Mouse (Mus musculus) heart, postnatal 10 days (tissue): Measurements from ENCODE around the gene Ucp3. TPM values are rescaled to one million over a fixed set of nuclear protein-coding genes. Genes with fewer than 3 reads are reported as not detected.

Experiments used
- DNase-seq, 2 experiments: peaks; one replicate each; pipeline ENCODE4 v3.0.0; 2021
- intact Hi-C: fragments of 180-260 bp; cut with DNase I; formaldehyde crosslinking; loops from one replicate; pipeline ENCODE4 v1.15.1; 2025
- total RNA-seq, 2 experiments: library from RNA; stranded (reverse); gene quantifications; 2 replicates each; pipeline ENCODE4 v1.2.3; 2021

Ucp3 gene
- total RNA-seq, 2 experiments from 2014 or later: 62.7 to 107 TPM

DNA sequence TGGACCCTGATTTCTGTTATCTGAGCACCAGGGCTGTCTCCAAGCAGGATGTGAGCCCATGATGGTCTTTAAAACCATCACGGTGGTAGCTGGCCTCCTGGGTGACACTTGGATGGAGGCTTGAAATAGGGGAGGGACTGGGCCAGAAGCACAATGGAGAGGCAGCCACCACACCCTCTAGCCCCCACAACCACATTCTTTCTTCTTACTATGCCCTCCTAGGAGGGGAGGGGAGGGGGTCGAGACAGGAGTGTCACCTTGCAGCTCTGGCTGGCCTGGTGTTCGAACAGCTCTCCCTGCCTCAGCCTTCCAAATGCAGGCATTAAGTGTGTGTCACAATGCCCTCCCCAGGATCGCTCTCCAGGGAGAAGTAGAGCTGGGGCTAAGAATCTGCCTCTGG is 24.6 kb downstream of the Ucp3 start:
- DNase-seq: no peak
- intact Hi-C loops: no loop called here

DNA sequence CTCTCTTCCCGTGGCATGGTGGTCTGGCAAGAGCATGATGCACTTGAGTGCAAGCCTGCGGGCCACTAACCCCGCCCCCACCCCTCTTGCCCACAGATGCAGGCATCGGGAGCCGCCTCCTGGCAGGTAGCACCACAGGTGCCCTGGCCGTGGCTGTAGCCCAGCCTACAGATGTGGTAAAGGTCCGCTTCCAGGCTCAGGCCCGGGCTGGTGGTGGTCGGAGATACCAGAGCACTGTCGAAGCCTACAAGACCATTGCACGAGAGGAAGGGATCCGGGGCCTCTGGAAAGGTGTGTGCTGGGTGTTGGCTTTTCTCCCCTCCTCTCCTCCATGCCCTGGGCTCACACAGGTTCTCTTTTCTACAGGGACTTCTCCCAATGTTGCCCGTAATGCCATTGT is 25.2 kb downstream of the Ucp3 start:
- no peak for DNase-seq
- intact Hi-C loops: no loop called here

DNA sequence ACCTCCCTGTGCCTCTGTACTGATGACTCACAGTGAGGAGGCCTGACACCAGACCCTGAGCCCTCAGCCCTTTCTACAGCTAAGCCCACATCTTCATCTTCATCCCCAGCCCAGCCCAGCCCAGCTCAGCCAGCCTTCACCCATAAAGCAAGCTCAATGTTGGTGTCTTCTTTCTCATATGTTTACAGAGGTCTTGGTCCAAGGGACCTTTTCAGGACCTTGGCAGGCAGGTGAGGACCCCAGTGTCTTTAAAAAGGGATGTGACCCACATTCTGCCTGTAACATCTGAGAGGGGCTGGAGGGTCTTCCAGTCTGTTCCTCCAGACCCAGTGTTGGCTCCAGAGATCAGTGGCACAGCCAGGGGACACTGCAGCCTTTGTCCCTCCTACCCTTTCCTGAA is 26.7 kb downstream of the Ucp3 start:
- DNase-seq: no peak
- intact Hi-C loops: no loop called here

DNA sequence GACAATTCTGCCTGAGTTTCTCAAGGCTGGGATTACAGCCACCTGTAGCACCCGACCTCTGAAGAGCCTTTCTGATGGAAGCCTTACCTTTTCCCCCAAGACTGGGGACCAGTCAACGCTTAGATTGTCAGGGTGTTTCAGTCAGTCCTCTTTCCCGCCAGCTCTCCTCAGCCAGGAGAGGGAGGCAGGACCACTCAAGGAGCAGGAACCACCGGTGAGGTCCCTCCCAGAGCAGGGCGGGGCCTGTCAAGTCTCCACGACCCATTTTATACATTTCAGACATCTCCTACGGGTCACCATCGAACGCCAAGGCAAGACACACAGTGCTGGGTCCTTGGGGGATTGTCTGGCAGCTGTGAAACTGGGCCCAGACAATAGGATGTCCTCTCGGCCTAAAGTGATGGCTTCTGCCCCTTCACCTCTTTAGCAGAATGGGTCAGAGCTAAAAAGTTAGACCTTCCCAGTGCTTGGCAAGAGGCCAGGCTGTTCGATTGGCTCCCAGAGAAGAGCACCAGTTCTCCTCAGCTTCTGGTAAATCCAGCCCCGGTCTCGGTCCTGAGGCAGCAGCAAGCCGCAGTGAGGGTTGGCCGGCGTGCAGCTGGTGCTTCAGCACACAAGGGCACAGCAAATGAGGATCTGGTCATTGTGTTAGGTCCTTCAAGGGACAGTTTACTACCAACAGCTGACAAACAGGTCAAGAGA is 27.6 kb downstream of the Ucp3 start:
- intact Hi-C loops: no loop called here
- DNase-seq: peak in 1 of 2 experiments; percentile 37

DNA sequence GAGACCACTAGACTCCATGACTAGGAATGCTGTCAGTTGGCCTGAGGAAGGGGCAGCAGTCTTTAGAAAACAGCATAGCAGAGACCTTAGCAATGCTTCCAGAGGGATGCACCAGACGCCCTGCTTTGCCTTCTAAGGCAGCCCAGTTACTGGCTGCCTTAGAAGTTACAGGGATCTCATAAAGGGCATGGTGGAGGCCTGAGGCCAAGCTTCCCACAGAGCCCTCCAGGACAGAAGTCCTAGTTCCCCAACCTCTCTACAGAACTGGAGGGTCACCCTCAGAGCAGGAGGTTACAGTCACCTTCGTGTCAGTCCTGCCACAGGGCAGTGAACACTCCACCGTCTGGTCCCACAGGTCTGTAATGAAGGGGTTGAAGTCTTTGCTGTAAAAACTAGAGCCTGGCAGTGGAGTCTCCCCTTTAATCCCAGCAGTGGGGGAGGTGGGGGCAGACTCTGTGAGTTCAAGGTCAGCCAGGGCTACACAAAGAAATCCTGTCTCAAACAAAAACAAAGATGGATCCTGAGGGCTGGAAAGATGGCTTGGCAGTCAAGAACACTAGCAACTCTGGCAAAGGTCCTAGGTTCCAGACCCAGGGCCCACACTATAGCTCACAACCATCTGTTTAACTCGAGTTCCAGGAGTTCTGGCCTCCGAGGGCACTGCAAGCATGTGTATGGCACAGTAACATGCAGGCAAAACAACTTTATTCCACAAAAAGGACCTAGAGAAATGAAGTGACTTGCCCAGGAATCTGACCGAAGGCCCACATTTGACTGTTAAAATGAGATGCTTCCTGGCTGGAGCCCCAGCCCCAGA is 28.4 kb downstream of the Ucp3 start:
- intact Hi-C loops: no loop called here
- peak; percentile 39 to 43 for DNase-seq

DNA sequence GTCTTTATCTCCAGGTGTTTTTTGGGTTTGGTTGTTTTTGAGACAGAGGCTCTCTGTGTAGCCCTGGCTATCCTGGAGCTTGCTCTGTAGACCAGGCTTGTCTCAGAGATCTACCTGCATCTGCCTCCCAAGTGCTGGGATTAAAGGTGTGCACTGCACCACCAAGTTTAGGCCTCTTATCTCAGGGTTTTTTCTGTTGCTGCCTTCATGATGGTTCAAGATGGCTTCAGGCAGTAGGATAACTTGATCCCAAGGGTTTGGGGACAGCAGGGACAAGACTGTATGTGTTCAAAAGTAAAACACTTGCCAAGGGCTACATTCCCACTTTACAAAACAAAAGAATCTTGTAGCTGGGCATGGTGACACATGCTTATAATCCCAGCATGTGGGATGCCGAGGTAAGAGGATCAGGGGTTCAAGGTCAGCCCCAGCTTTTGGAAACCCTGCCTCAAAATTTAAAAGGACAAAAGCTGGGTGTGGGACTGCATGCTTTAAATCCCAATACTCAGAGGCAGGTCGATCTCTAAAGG is 29.1 kb downstream of the Ucp3 start:
- intact Hi-C loops: no loop called here
- DNase-seq: no peak

DNA sequence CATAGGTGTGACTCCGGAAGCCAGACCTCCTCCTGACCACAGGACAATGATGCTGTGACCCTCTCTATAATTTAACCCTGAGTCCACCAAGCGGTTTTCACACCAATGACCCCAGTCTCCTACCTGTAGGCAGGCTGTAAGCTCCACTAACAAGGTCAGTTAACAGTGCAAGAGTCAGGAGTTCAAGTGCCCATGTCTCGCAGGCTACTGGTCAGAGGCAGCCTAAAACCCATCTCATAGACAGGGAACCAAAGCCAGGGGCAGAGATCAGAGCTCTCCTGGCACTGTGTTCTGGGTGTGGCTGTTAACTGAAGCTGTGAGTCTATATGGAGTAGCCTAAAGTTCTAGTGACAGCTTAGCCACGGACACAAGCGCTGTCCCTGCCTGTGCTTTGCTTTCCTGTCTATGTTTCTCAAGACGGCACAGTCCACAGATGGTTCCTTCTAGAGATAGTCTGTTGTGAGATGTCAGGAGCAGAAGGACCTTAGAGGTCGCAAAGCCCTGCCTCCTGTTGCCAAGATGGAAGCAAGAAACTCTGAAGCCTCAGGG is 29.7 kb downstream of the Ucp3 start:
- intact Hi-C loops: no loop called here
- no peak for DNase-seq

DNA sequence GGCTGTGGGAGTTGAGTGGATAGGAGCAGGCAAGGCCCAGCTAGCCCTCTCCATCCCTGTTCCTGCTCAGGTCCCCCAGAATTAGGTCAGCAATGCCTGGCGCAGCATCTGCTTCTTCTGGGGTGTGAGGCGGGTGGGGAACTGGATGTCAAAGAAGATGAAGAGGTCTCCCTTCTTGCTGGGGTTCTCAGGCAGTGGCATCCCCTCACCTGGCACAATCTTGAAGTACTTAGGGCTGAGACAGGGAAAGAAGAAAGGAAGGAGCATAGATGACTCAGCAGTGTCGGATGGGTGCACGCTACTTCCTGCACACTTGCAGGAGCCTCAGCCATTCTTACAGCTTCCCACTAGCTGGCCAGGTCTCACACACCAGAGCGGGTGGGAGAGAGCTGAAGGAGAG is 30.3 kb downstream of the Ucp3 start:
- intact Hi-C loops: no loop called here
- no peak for DNase-seq

DNA sequence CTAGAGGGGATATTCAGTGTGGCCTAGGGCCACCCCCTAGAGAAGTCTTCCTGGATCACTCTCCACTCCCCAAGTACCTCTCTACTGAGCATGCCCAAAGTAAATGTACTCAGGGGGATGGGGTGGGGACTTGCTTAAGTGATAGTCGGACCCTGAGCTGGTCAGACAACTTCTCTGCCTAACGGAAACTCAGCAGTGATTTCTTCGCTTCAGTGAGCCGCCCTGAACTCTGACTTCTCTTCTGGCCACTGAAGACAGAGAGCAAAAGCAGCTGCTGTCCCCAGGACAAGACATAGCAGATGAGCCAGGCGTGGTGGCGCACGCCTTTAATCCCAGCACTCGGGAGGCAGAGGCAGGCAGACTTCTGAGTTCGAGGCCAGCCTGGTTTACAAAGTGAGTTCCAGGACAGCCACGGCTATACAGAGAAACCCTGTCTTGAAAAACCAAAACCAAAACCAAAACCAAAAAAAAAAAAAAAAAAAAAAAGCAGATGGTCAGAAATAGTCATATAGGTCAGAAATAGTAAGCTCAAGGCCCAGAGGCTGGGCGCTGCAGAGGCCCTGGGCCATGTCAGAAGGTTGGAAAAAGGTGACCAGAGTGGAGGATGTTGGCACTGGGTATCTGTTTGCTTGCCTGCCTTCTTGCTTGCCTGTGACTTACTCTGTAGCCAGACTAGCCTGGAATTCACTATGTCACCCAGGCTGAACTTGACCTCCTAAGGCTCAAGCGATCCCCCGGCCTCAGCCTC is 32.1 kb downstream of the Ucp3 start:
- DNase-seq: no peak
- intact Hi-C loops: no loop called here

DNA sequence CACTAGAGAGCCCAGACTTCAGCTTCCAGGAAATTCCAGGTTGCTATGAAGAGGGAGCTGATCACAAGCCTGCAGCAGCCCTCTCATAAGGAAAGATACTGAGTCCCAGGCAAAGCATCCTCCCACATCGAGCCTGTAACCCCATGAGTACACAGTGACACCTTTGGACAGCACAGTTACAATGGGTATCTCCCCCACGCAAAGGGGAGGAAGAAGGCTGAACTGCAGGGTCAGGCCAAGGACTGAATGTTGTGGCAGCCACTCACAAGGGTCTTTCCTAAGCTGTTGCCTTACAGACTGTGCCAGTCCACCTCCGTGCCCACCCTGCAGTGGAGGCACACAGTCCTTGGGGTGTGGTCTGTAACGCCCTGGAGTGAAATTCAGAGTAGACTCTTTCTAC is 33.7 kb downstream of the Ucp3 start:
- no peak for DNase-seq
- intact Hi-C loops: no loop called here

DNA sequence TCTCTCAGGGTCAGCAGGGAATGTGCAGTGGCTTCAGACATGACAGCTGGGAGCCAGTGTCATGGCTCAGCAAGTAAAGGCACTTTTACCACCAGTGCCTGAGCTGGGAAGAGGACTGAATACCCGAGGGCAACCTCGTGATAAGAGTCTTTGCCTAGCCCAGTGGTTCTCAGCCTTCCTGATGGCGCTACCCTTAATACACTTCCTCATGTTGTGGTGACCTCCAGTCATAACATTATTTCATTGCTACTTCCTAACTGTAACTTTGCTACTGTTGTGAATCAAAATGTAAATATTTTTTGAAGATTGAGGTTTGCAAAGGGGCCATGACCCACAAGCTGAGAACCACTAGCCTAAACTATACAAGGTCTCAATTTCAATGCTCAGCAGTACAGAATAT is 35.9 kb downstream of the Ucp3 start:
- no peak for DNase-seq
- intact Hi-C loops: no loop called here

DNA sequence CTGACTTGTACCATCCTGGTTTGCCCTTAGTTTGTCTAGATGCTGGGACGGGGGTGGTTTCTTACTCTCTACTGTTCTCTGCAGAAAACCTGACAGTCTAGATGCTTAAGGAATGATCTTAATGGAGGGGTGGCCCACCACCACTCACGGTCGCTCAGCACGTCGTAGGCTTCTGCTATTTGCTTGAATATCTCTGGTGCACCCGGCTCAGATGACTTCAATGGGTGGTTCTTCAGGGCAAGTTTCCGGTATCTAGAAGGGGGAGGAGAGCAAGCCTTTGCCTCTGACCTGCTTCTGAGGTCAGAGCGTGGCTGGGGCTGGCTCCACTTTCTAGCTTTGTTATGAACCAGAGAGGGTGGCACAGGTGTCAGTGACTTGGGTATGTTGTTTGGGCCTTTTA is 38.8 kb downstream of the Ucp3 start:
- DNase-seq: no peak
- intact Hi-C loops: no loop called here

DNA sequence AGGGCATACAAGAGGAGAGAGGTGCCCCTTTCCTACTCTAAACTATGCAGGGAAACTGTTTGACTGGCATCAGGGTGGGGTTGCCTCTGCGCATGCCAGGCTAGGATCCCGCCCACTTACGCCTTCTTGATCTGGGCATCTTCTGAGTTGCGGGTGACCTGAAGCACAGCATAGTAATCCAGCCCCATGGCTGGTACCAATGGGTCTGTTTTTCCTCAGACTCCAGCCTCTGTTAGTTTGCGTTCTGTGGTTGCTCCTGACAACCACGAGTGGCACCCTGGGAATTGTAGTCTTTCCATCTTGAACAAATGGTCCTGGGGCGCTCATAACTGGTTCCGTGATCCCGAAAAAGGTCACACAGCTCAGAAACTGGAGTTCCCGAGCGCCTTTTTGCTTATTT is 41.8 kb downstream of the Ucp3 start, which contains the start of gene Dnajb13:
TSS of gene Dnajb13 (minus strand) at position 388 of the 400 bp plus-strand sequence.
- intact Hi-C loops: no loop called here
- no peak for DNase-seq

DNA sequence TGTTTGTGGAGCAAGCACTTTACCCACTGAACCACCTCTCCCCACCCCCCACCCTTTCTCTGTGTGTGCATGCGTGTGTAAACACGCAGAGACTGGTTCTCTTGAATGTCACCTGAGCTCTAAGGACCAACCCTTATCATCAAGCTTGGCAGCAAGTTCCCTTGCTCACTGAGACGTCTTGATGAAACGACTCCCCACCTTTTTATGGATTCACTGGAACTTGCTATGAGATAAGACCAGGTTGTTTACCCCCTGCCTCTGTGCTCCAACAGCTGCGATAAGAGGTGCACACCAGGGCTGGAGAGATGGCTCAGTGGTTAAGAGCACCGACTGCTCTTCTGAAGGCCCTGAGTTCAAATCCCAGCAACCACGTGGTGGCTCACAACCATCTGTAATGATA is 47.4 kb downstream of the Ucp3 start:
- no peak for DNase-seq
- intact Hi-C loops: loop anchor here (1.0 to 5.0 kb wide), 4 partner anchors 117 to 277 kb away; partner anchors contain the start of gene Plekhb1

DNA sequence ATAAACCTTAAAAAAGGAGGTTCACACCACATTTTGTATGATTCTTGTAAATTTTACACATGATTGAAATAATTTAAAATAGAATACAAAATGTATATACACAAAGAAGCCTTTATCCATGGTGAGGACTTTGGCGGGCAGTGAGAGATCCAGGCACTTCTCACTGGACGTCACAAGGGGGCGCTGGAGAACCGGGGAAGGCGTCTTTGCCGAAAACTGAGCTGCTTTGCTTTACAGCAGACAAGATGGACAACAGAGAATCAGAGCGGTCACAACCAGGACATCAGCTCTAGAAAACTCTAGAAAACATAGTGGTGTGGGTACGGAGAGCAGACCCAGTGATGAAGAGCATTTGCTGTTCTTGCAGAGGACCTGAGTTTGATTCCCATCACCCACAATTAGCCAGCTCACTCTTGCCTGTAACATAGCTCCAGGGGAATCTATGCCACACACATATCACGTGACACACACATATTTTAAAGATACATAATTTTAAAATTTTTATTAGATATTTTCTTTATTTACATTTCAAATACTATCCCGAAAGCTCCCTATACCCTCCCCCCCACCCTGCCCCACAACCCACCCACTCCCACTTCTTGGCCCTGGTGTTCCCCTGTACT is 48.0 kb downstream of the Ucp3 start:
- peak; percentile 84 to 94 for DNase-seq
- intact Hi-C loops: loop anchor here (1.0 to 5.0 kb wide), 4 partner anchors 116 to 277 kb away; partner anchors contain the start of gene Plekhb1

DNA sequence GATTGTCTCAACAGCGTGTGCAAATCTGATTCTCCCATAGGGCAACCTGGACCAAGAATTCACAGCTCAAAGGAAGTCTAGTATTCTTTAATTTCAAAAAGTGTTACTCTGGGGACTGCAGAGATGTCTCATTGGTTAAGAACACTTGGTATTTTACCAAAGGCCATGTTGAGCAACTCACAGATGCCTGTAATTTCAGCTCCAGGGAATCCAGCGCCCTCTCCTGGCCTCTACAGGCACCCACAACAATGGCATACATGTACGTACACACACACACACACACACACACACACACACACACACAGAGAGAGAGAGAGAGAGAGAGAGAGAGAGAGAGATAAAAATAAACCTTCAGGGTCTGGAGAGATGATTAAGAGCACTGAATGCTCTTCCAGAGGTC is 49.4 kb downstream of the Ucp3 start:
- DNase-seq: no peak
- intact Hi-C loops: loop anchor here (5.0 kb wide), 2 partner anchors 140 to 275 kb away; partner anchors contain the start of gene Plekhb1

DNA sequence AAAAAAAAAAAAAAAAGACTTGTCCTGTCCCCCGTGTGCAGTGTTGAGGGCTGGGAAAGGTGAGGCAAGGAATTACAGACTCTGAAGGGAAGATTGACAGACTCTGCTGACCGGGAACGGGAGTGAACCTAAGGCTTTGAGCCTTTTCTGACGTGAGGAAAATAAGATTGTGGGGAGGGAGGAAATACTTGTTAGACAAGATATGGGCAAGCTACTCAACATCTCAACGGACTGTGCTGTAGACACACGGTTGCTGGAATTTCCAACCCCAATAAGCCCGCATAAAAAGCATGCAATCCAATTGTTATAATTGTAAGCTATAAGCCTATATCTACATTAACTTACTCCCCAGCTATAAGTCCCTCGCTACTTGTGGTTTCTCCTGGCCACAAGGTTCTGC is 51.9 kb downstream of the Ucp3 start:
- DNase-seq: no peak
- intact Hi-C loops: loop anchor here (5.0 kb wide), 2 partner anchors 138 to 273 kb away; partner anchors contain the start of gene Plekhb1

DNA sequence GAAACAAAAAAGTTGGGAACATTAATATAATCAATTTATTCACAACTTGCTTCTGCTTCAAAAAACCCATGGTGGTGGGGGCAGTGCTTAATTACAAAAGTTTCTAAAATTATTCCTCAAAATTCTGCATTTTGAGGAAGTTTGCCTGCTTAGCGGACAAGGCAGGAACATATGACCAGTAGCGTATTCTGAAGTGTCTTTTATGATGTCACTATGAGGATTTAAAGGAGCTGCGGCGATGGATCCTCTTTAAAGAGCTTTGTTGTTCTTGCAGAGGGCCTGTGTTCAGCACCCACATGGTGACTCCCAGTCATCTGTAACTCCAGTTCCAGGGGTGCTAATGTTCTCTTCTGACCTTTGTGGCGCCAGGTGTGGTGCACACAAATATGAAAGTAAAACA is 58.0 kb downstream of the Ucp3 start:
- no peak for DNase-seq
- intact Hi-C loops: no loop called here

DNA sequence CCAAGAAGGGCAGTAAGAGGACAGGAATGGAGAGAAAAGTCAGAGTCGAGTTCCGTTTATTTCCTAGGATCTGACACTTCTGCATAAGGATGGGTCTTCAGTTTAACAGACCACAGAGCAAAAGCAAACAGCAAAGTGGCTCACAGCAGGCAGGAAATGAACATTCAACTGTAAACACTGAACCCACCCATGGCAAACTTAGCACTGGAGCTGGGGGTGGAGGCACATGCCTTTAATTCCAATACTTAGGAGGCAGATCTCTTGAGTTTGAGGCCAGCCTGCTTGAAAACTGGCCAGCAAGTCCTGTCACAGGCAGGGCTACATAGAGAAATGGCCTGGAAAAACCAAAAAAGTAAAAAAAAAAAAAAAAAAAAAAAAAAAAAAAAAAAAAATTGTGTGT is 60.7 kb downstream of the Ucp3 start:
- intact Hi-C loops: no loop called here
- no peak for DNase-seq

DNA sequence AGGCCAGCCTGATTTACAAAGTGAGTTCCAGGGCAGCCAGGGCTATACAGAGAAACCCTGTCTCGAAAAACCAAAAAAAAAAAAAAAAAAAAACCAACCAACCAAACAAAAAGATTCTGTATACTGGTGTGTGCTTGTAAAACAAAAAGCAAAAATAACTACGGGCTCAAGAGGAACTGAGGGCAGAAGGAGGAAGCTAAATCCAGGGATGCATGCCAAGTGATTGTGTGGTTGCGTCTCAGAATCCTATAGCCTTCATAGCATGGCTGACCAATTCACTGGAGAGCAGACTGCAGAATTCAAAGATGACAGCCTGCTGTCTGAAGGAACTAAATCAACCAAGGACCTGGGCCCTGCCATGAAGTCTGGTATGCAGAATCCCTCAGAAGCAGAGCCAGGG is 61.4 kb downstream of the Ucp3 start:
- DNase-seq: no peak
- intact Hi-C loops: no loop called here
